Mouse (Mus musculus) hindlimb bud, embryonic 11.5 days (tissue): ENCODE results near the gene Sla2.
A peak's percentile ranks its signal among the peaks of the same experiment; 100 is the strongest.
"Not testable (repeated sequence)": the region's sequence is repeated elsewhere in the genome, so short reads cannot be mapped to it uniquely, and the experiment has no call there.

Experiments used
- DNase-seq: peaks from one replicate; pipeline ENCODE4 v3.0.0-alpha.2; 2012; ENCODE audit warnings: low read depth, low spot score; ENCODE audit errors: extremely low spot score

The Sla2 gene

DNA sequence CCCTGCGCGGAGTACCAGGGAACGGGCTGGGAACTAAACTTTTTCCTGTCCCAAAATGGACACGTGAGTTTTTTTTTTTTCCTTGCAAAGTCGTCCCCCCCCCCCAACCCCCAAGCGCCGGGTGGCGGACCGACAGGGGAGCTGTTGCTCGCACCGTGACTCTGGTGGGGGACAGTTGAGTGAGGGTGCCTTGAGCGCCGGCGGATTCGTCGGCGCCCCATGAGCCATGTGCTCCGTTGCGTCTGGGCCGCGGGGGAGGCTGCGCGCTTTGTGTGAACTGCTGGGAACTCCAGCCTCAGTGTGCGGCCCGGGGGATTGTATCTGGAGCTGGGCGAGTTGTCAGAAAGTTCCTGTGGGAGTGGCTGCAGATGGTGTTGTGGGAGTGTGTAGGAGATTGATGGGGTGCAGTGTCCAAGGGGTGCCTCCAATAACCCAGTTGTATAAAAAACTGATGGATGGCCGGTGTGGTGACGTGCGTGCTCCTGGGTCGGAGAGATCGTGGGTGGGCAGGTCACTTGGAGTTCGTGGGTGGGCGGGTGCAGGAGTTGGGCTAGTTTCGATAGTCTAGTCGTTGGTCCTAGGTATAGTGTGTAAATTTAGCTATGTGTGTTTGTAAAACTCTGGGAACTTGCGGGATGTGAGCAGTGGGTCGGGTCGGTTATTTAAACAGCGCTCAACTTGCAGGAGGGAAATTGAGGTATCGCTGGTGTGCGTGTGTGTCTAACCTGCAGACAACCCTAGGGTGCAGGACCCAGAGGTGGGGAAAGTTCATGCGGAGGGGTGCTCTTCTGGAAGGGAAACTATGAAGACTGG is 45.8 kb downstream of the Sla2 start:
- DNase-seq = no peak

DNA sequence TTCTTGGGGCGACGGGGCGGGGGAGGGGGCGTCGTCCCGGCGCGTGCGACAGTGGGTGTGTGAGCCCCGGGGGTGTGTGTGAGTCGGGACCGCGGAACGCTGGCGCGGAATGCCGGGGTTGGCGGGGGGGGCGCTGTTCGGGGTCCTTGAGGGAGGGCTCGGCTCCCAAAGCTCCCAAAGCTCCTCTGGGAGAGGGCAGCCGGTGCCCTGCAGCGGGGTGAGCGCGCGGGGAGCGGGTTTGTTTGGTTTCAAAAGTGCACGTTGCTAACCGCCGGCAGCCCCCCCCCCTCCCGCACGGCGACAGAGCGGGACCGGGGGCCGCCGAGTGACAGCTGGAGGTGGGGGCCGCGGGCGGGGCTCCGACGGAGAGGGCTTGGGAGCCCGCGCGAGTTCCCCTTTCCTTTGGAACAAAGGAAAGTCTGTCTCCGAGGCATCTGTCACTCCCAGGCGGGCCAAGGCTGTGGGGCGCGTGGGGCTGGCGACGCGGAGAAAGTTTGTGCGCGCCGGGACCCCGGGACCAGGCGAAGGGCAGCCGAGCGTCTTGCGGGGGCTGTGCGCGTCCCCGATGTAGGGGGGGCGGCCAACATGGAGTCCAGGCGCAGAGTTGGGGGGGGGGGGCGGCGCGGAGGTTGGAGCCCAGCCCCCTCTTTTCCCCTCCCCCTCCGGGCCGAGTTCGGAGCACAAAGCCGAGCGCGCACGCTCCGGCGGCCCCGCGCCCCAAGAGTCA is 46.5 kb downstream of the Sla2 start:
- no peak for DNase-seq

DNA sequence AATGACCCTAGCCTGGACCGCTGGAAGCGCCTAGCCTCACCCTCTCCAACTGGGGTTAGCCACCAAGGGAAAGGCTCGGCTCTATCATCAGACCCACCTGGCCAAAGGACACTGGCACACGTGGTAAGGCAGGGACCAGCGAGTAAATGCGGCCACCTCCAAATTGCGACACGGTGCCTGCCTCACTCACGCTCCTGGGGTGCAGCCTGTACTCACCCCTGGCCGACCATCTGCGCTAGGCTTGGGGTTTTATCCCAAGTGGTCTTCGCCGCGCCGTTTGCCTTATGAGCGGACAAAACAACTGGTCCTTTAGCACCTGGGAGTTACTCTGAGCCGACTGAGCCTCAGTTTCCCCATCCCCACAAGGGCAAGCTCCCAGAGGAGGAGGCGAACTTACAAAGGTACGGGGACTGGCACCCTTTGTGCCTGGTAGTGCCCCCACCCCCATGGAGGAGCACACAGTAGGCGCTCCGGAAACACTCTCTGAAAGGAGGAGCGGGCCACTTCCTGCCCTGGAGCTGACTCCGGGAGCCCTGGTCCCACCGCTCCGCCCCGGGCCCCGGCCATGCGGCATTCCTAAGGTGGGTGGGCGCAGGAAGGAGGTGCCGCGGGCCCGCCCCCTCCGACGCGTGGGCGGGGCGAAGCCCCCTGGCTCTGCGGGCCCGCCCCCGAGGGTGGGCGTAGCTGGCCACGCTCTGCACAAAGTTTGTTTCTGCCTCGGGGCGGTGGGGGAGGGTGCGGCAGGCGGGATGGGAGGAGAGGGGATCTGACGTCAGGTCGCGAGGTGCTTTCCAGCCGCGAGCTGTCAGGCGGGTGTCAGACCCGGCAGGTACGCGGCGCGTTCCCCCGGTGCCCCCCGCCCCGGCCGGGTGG is 47.4 kb downstream of the Sla2 start, which contains the start of gene Tgif2:
Tgif2 (plus strand) TSS at position 689 of the 873 bp plus-strand sequence.
- peak; percentile 78 for DNase-seq

DNA sequence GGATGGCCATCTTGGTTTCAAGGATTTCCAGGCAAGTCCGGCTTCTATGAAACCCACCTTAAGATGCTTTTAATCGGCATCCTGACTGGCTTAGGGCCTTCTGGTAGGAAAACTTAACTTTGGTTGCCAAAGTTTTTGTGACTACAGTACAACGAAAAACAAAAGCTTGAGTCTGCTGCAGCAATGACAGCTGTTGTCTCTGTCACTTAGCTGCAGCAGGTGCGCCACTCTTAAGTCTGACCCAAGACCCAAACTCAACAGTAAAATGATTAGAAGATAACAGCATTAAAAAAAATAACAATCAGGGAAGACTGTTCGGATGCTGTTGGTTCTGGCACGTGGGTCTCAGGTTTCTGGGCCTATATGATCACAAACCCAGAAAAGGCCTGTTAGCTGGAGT is 48.2 kb downstream of the Sla2 start:
- no peak for DNase-seq

DNA sequence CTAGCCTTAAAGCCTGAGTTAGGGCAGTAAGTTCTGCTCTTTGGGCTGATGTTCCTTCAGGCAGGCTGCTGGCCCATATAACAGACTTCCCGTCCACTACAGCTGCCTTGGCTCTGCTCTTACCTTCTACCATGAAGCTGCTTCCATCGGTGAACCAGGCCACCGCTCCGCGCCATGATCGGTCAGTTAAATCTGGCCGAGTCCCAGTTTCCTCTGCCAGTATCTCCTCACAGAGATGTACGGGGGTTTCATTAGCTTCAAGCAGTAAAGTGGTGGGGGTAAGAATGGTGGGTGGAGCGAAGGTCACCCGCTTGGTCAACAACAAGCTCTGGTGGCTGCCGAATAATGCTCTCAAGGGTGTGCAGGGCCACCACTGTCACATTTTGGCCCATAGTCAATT is 52.7 kb downstream of the Sla2 start:
- no peak for DNase-seq

DNA sequence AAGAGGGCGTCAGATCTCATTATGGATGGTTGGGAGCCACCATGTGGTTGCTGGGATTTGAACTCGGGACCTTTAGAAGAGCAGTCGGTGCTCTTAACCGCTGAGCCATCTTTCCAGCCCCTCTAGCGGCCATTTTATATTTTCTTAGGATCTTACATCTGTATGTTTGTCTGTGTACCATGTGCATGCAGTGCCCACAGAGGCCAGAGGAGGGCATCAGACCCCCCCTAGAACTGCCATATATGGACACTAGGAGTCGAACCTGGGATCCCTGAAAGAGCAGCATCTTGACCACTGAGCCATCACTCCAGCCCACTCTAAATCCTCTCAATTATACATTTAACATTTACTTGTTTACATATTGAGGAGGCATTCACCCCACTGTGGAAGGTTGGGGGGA is 61.9 kb downstream of the Sla2 start:
- DNase-seq = not testable (repeated sequence)
